Mouse (Mus musculus) layer of hippocampus, postnatal 14 days (tissue): Measurements from ENCODE around the gene Med27. TPM values are rescaled to one million over a fixed set of nuclear protein-coding genes. Genes with fewer than 3 reads are reported as not detected.

Experiments used
- DNase-seq, 2 experiments: peaks; one replicate each; pipeline ENCODE4 v3.0.0; 2021 to 2022; ENCODE audit warnings: low spot score in 2 of 2, mixed read lengths in 1 of 2
- total RNA-seq, 2 experiments: library from RNA; stranded (reverse); gene quantifications; 2 replicates each; pipeline ENCODE4 v1.2.3; 2021

Gene Med27
- total RNA-seq, 2 experiments from 2014 or later = 41.5 to 42.0 TPM

GRCm38 (mm10) chr2:29391086-29391485 is 44.5 kb downstream of the Med27 start:
- DNase-seq = no peak

GRCm38 (mm10) chr2:29391996-29392395 is 45.4 kb downstream of the Med27 start:
- DNase-seq = no peak

GRCm38 (mm10) chr2:29400234-29400633 is 53.6 kb downstream of the Med27 start:
- no peak for DNase-seq

GRCm38 (mm10) chr2:29400812-29401211 is 54.2 kb downstream of the Med27 start:
- DNase-seq = no peak

GRCm38 (mm10) chr2:29401868-29402267 is 55.2 kb downstream of the Med27 start:
- no peak for DNase-seq

GRCm38 (mm10) chr2:29402550-29403076 is 56.0 kb downstream of the Med27 start:
- DNase-seq = no peak

GRCm38 (mm10) chr2:29403799-29404530 is 57.3 kb downstream of the Med27 start:
- DNase-seq = no peak

GRCm38 (mm10) chr2:29404931-29405330 is 58.3 kb downstream of the Med27 start:
- no peak for DNase-seq

- no peak for DNase-seq
Observed at GRCm38 (mm10) chr2:29405848-29406247, 59.2 kb downstream of the Med27 start.

GRCm38 (mm10) chr2:29407350-29407749 is 60.7 kb downstream of the Med27 start:
- no peak for DNase-seq

GRCm38 (mm10) chr2:29407764-29408163 is 61.1 kb downstream of the Med27 start:
- no peak for DNase-seq

GRCm38 (mm10) chr2:29410884-29411283 is 64.3 kb downstream of the Med27 start:
- DNase-seq = no peak

GRCm38 (mm10) chr2:29412458-29412857 is 65.8 kb downstream of the Med27 start:
- DNase-seq = no peak

- DNase-seq = no peak
Observed at GRCm38 (mm10) chr2:29413259-29413993, 66.8 kb downstream of the Med27 start.

GRCm38 (mm10) chr2:29414852-29415473 is 68.3 kb downstream of the Med27 start:
- no peak for DNase-seq

GRCm38 (mm10) chr2:29418498-29418897 is 71.9 kb downstream of the Med27 start:
- DNase-seq = no peak

GRCm38 (mm10) chr2:29419434-29419833 is 72.8 kb downstream of the Med27 start:
- DNase-seq = no peak

GRCm38 (mm10) chr2:29419946-29420345 is 73.3 kb downstream of the Med27 start:
- no peak for DNase-seq

GRCm38 (mm10) chr2:29422126-29422840 is 75.7 kb downstream of the Med27 start:
- DNase-seq = no peak

GRCm38 (mm10) chr2:29423059-29423458 is 76.4 kb downstream of the Med27 start:
- DNase-seq = no peak

GRCm38 (mm10) chr2:29425386-29425785 is 78.8 kb downstream of the Med27 start:
- DNase-seq = no peak
